Mouse (Mus musculus) CD4-positive, CD25-positive, alpha-beta regulatory T cell, adult 2 months (primary cell): ENCODE data around the gene Elmo2.

Source experiments
- DNase-seq: peaks from one replicate; pipeline ENCODE4 v3.0.0-alpha.2; 2012; ENCODE audit warnings: low read depth, low spot score

The Elmo2 gene

GRCm38 (mm10) chr2:165323484-165323883 lies 2.8 kb downstream of the Elmo2 start:
- DNase-seq: no peak

GRCm38 (mm10) chr2:165321981-165322735 lies 4.1 kb downstream of the Elmo2 start:
- DNase-seq: no peak

GRCm38 (mm10) chr2:165321381-165321888 lies 4.8 kb downstream of the Elmo2 start:
- DNase-seq: peak; percentile 67

GRCm38 (mm10) chr2:165320531-165321150 lies 5.6 kb downstream of the Elmo2 start:
- DNase-seq: no peak

- no peak for DNase-seq
These were observed 6.8 kb downstream of the Elmo2 start for GRCm38 (mm10) chr2:165319503-165319902.

GRCm38 (mm10) chr2:165318941-165319340 lies 7.3 kb downstream of the Elmo2 start:
- DNase-seq: no peak

GRCm38 (mm10) chr2:165317621-165318263 lies 8.5 kb downstream of the Elmo2 start:
- peak; percentile 38 for DNase-seq

- no peak for DNase-seq
These were observed 9.3 kb downstream of the Elmo2 start for GRCm38 (mm10) chr2:165316837-165317473.

- no peak for DNase-seq
These were observed 10.1 kb downstream of the Elmo2 start for GRCm38 (mm10) chr2:165316204-165316603.

GRCm38 (mm10) chr2:165314197-165314596 lies 12.1 kb downstream of the Elmo2 start:
- no peak for DNase-seq

GRCm38 (mm10) chr2:165312381-165312780 lies 13.9 kb downstream of the Elmo2 start:
- DNase-seq: no peak

GRCm38 (mm10) chr2:165311577-165311976 lies 14.7 kb downstream of the Elmo2 start:
- DNase-seq: no peak

- no peak for DNase-seq
These were observed 15.4 kb downstream of the Elmo2 start for GRCm38 (mm10) chr2:165310818-165311425.

GRCm38 (mm10) chr2:165307801-165308200 lies 18.5 kb downstream of the Elmo2 start:
- no peak for DNase-seq

- DNase-seq: no peak
These were observed 20.8 kb downstream of the Elmo2 start for GRCm38 (mm10) chr2:165305438-165305837.

GRCm38 (mm10) chr2:165304819-165305218 lies 21.5 kb downstream of the Elmo2 start:
- DNase-seq: no peak

- no peak for DNase-seq
These were observed 22.8 kb downstream of the Elmo2 start for GRCm38 (mm10) chr2:165303354-165304012.

GRCm38 (mm10) chr2:165301409-165301808 lies 24.9 kb downstream of the Elmo2 start:
- DNase-seq: no peak

GRCm38 (mm10) chr2:165300885-165301284 lies 25.4 kb downstream of the Elmo2 start:
- no peak for DNase-seq

- DNase-seq: no peak
These were observed 25.9 kb downstream of the Elmo2 start for GRCm38 (mm10) chr2:165300424-165300823.

- DNase-seq: no peak
These were observed 28.9 kb downstream of the Elmo2 start for GRCm38 (mm10) chr2:165297429-165297828.
